Mouse (Mus musculus) limb, embryonic 11.5 days (tissue): ENCODE results near the gene Dazap2. TPM values are rescaled to one million over a fixed set of nuclear protein-coding genes. Genes with fewer than 3 reads are reported as not detected.

ENCODE experiments used
- ATAC-seq: fragments of 200-750 bp; cut with Nextera tagmentation; 2 replicates; pipeline ENCODE4 v1.8.0; 2017; ENCODE audit warnings: low read depth; ENCODE audit not compliant: insufficient number of reproducible peaks, low FRiP score, low TSS enrichment
- DNase-seq: peaks from one replicate; pipeline ENCODE4 v3.0.0-alpha.2; 2015; ENCODE audit warnings: low spot score
- H3K27ac ChIP-seq: fragments of 300-500 bp; sonication (generic); replicated peaks from 2 replicates; pipeline ENCODE4 v1.5.1; 2014; ENCODE audit warnings: low read depth, mild to moderate bottlenecking, low read length
- H3K27me3 ChIP-seq: fragments of 300-500 bp; sonication (generic); 2 replicates; pipeline ENCODE4 v1.6.1; 2014; ENCODE audit warnings: mild to moderate bottlenecking, low read length, mixed read lengths; ENCODE audit not compliant: control insufficient read depth, insufficient read depth
- H3K36me3 ChIP-seq: fragments of 300-500 bp; sonication (generic); 2 replicates; pipeline ENCODE4 v1.6.1; 2014; ENCODE audit warnings: mild to moderate bottlenecking, low read length, moderate library complexity, mixed read lengths; ENCODE audit not compliant: control insufficient read depth, insufficient read depth
- H3K4me1 ChIP-seq: fragments of 300-500 bp; sonication (generic); 2 replicates; pipeline ENCODE4 v1.6.1; 2014; ENCODE audit warnings: low read length, mixed read lengths; ENCODE audit not compliant: control insufficient read depth, insufficient read depth
- H3K4me2 ChIP-seq: fragments of 300-500 bp; sonication (generic); 2 replicates; pipeline ENCODE4 v1.6.1; 2014; ENCODE audit warnings: low read depth, mild to moderate bottlenecking, moderate library complexity; ENCODE audit not compliant: severe bottlenecking
- H3K4me3 ChIP-seq: fragments of 300-500 bp; sonication (generic); 2 replicates; pipeline ENCODE4 v1.5.1; 2014; ENCODE audit warnings: low read depth, low read length
- H3K9ac ChIP-seq: fragments of 300-500 bp; sonication (generic); 2 replicates; pipeline ENCODE4 v1.6.1; 2014; ENCODE audit warnings: mild to moderate bottlenecking, low read length
- H3K9me3 ChIP-seq: fragments of 300-500 bp; sonication (generic); 2 replicates; pipeline ENCODE4 v1.6.1; 2016; ENCODE audit warnings: low read length; ENCODE audit not compliant: control insufficient read depth
- WGBS: fragments of 180-500 bp; shearing (Covaris S2); extraction: QIAGEN DNeasy Blood & Tissue Kit; methylation state at CpG from one replicate; pipeline ENCODE4 v1.1.7; 2014; 5-methylcytosine and 5-hydroxymethylcytosine counted together
- microRNA-seq: library from miRNA; unstranded; fragments of <30 nt; microRNA quantifications from one replicate; pipeline ENCODE4, GENCODE M21; 2016
- polyA plus RNA-seq: library from polyadenylated mRNA; unstranded; fragments of >200 nt; fragmentation: Nextera tagmentation; extraction: Ambion mirVana; gene quantifications from 2 replicates; pipeline ENCODE4 v1.2.1, GENCODE M21; 2014

The Dazap2 gene
- polyA plus RNA-seq, 1 experiment from 2014 or later = 201 TPM

GRCm38 (mm10) chr15:100666851-100667250, 51.7 kb downstream of the Dazap2 start:
- no peak for ATAC-seq
- no peaks in the 10 kb centered on the region for H3K9me3 ChIP-seq
- no peak overlapping the region for H3K9ac ChIP-seq
- 20% methylated on average over 12 of the region's 12 CpGs for WGBS
- H3K36me3 ChIP-seq = no peaks in the 10 kb centered on the region
- no peak overlapping the region for H3K4me2 ChIP-seq
- H3K27me3 ChIP-seq = no peaks in the 10 kb centered on the region
- no peak for DNase-seq
- no peak overlapping the region for H3K27ac ChIP-seq
- no peak overlapping the region for H3K4me3 ChIP-seq
- no peaks in the 10 kb centered on the region for H3K4me1 ChIP-seq

- H3K27ac ChIP-seq = no peak overlapping the region
- 57% methylated on average over 6 of the region's 6 CpGs for WGBS
- ATAC-seq = no peak
Measured at GRCm38 (mm10) chr15:100667420-100667819, 52.3 kb downstream of the Dazap2 start.

GRCm38 (mm10) chr15:100667871-100668545, 52.9 kb downstream of the Dazap2 start:
- Histone ChIP-seq H3K9ac (no peak overlapping the region), H3K4me3 (no peak overlapping the region)

More at GRCm38 (mm10) chr15:100667420-100667819, 52.3 kb downstream of the Dazap2 start:
- Histone ChIP-seq H3K4me1 (no peaks in the 10 kb centered on the region), H3K9me3 (no peaks in the 10 kb centered on the region), H3K9ac (no peak overlapping the region), H3K4me3 (no peak overlapping the region), H3K36me3 (no peaks in the 10 kb centered on the region), H3K4me2 (no peak overlapping the region), H3K27me3 (no peaks in the 10 kb centered on the region)
- DNase-seq = no peak

DNA sequence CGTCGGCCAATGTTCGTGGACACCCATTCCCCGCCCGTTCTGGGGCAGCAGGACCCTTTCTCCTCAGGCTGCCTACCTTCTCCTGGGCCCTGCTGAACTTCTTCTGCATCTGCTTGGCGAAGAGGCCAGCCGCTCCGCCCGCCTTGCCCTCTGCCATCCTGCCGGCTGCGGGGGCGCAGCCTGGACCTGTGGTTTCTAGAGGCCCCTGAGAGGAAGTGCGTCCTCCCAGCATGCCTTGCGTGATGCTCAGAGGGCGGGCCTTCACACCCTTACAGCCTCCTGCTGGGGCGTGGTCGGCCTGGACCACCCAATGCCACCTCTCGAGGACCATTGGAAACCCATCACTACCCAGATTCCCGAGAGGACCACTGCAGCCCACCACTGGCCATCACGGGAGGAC, 54.2 kb downstream of the Dazap2 start, which contains the start of gene Bin2:
TSS of gene Bin2 (minus strand) at position 217 of the 400 bp plus-strand sequence.
- no peak for DNase-seq
- Histone ChIP-seq H3K9ac (no peak within 1 kb of the TSS), H3K4me2 (no peak within 1 kb of the TSS), H3K36me3 (no peaks in the 10 kb centered on the region), H3K27ac (no peak within 1 kb of the TSS), H3K4me1 (no peaks in the 10 kb centered on the region), H3K4me3 (no peak within 1 kb of the TSS), H3K9me3 (no peaks in the 10 kb centered on the region), H3K27me3 (no peaks in the 10 kb centered on the region)
- WGBS = 93% methylated on average over 20 of the region's 20 CpGs
- no peak for ATAC-seq

More at GRCm38 (mm10) chr15:100667871-100668545, 52.9 kb downstream of the Dazap2 start:
- H3K9me3 ChIP-seq = no peaks in the 10 kb centered on the region
- no peak for DNase-seq
- 81% methylated on average over 5 of the region's 5 CpGs for WGBS
- no peaks in the 10 kb centered on the region for H3K36me3 ChIP-seq
- no peak overlapping the region for H3K4me2 ChIP-seq
- no peaks in the 10 kb centered on the region for H3K27me3 ChIP-seq
- H3K27ac ChIP-seq = no peak overlapping the region
- no peak for ATAC-seq
- no peaks in the 10 kb centered on the region for H3K4me1 ChIP-seq

GRCm38 (mm10) chr15:100670004-100670403, 54.9 kb downstream of the Dazap2 start:
- no peak overlapping the region for H3K4me3 ChIP-seq
- H3K9ac ChIP-seq = no peak overlapping the region
- H3K4me1 ChIP-seq = no peaks in the 10 kb centered on the region
- no peaks in the 10 kb centered on the region for H3K36me3 ChIP-seq
- no peaks in the 10 kb centered on the region for H3K27me3 ChIP-seq
- H3K4me2 ChIP-seq = no peak overlapping the region
- no peaks in the 10 kb centered on the region for H3K9me3 ChIP-seq
- DNase-seq (no peak), ATAC-seq (no peak)
- 89% methylated on average over 8 of the region's 8 CpGs for WGBS
- no peak overlapping the region for H3K27ac ChIP-seq

Small RNAs within 50 kb of the gene (microRNA-seq; reads per million reads assigned to microRNA genes)
- not detected for gene Mir6961

Other genes starting within 250 kb of the Dazap2 start
- gene Gm5475, start 193.2 kb upstream of the Dazap2 start, polyA plus RNA-seq = not detected in 2 replicates
- gene Slc11a2, start 190.3 kb upstream of the Dazap2 start, polyA plus RNA-seq = 19.5 and 24.3 TPM in 2 replicates
- 30.6 and 31.4 TPM in 2 replicates for gene Letmd1, start 146.3 kb upstream of the Dazap2 start, polyA plus RNA-seq
- 27.8 and 28.1 TPM in 2 replicates for gene Csrnp2, start 119.9 kb upstream of the Dazap2 start, polyA plus RNA-seq
- 29.3 and 30.1 TPM in 2 replicates for gene Tfcp2, start 63.3 kb upstream of the Dazap2 start, polyA plus RNA-seq
- 3.9 and 4.2 TPM in 2 replicates for gene Pou6f1, start 15.4 kb upstream of the Dazap2 start, polyA plus RNA-seq
- gene Smagp, start 21.6 kb downstream of the Dazap2 start, polyA plus RNA-seq = 4.7 and 5.4 TPM in 2 replicates
- gene Bin2, start 54.2 kb downstream of the Dazap2 start, polyA plus RNA-seq = 3.8 and 4.2 TPM in 2 replicates
- gene Cela1, start 72.6 kb downstream of the Dazap2 start, polyA plus RNA-seq = 0.65 and 1.4 TPM in 2 replicates
- gene Galnt6, start 114.0 kb downstream of the Dazap2 start, polyA plus RNA-seq = 0.04 and 0.07 TPM in 2 replicates
- gene Slc4a8, start 146.4 kb downstream of the Dazap2 start, polyA plus RNA-seq = 6.6 and 6.7 TPM in 2 replicates